ENCODE assay signal across 11 mouse cellular contexts in genomic region chr5:147634016-147634415, GRCm38 (mm10).
DNase-seq lines count a peak whose midpoint lies in the region; ATAC-seq lines count a peak whose summit lies in the region.
"Had no signal": no experiment of that assay in that cellular context is flagged by ENCODE, and none has a peak within 500 bp of the region (broad histone marks: within the 10 kb centered on the region; RNA-seq: fewer than 3 reads in every experiment).

No protein-coding gene starts in this region.

- H3K27me3 ChIP-seq in kidney, embryonic 14.5 days (ENCODE audit: control insufficient read depth, insufficient read depth, low read length) = no peaks in the 10 kb centered on the region
- H3K27me3 ChIP-seq in hindbrain, embryonic 10.5 days (ENCODE audit: insufficient read depth, poor library complexity, severe bottlenecking) = no peaks in the 10 kb centered on the region
- no peaks in the 10 kb centered on the region for H3K27me3 ChIP-seq in midbrain, embryonic 14.5 days (ENCODE audit: control insufficient read depth, insufficient read depth, low read length)

- H3K9ac ChIP-seq in kidney, embryonic 14.5 days (ENCODE audit: low read depth, low read length) = no peak overlapping the region
- H3K9ac ChIP-seq in midbrain, embryonic 14.5 days (replicated peaks; ENCODE audit: low read length) = no peak overlapping the region

- H3K4me2 ChIP-seq in kidney, embryonic 14.5 days (replicated peaks; ENCODE audit: low read depth, low read length) = peak overlapping the region; percentile 27
- peak overlapping the region; percentile 18; the same call in 1 of the 2 replicates for H3K4me2 ChIP-seq in midbrain, embryonic 14.5 days (ENCODE audit: low read length)

- no peak for DNase-seq in kidney, postnatal 36 days
- peak; percentile 72 for DNase-seq in R1 (ENCODE audit: low read depth, low spot score)
- DNase-seq in hindbrain, embryonic 10.5 days (ENCODE audit: low spot score) = no peak
- DNase-seq in midbrain, embryonic 14.5 days = no peak
- DNase-seq in layer of hippocampus, adult 9-10 months (ENCODE audit: low spot score) = no peak
- DNase-seq in thymus, postnatal 14 days = no peak
- DNase-seq: heart, adult 11 months; thymus, postnatal 36 days had no signal

- no peaks in the 10 kb centered on the region for H3K9me3 ChIP-seq in kidney, embryonic 14.5 days (ENCODE audit: control insufficient read depth, low read length)
- H3K9me3 ChIP-seq in hindbrain, embryonic 10.5 days = no peaks in the 10 kb centered on the region
- H3K9me3 ChIP-seq in midbrain, embryonic 14.5 days (ENCODE audit: control insufficient read depth, low read length) = no peaks in the 10 kb centered on the region

- no peak overlapping the region for H3K27ac ChIP-seq in kidney, embryonic 14.5 days (ENCODE audit: low read depth, low read length)
- H3K27ac ChIP-seq in hindbrain, embryonic 10.5 days = no peak overlapping the region
- H3K27ac ChIP-seq in midbrain, embryonic 14.5 days (replicated peaks; ENCODE audit: low read depth, low read length) = no peak overlapping the region

- WGBS in kidney, embryonic 14.5 days = 22% methylated on average over 11 of the region's 11 CpGs
- 27% methylated on average over 11 of the region's 11 CpGs for WGBS in hindbrain, embryonic 10.5 days
- WGBS in midbrain, embryonic 14.5 days = 14% methylated on average over 11 of the region's 11 CpGs

- no peak overlapping the region; the same call in 1 of the 2 replicates for H3K4me3 ChIP-seq in kidney, embryonic 14.5 days (ENCODE audit: low read length)
- H3K4me3 ChIP-seq in hindbrain, embryonic 10.5 days = peak overlapping the region; percentile 34
- no peak overlapping the region for H3K4me3 ChIP-seq in midbrain, embryonic 14.5 days (replicated peaks; ENCODE audit: low read depth, low read length)
- H3K4me3 ChIP-seq: myocyte had no signal

- H3K4me1 ChIP-seq in kidney, embryonic 14.5 days (ENCODE audit: control insufficient read depth, insufficient read depth, low read length) = no peaks in the 10 kb centered on the region
- H3K4me1 ChIP-seq in hindbrain, embryonic 10.5 days (replicated peaks) = peaks cover 19% of the 10 kb centered on the region
- H3K4me1 ChIP-seq in midbrain, embryonic 14.5 days (ENCODE audit: control insufficient read depth, insufficient read depth, low read length) = 0 out of 2 replicates have a peak, but pooled peaks cover 2% of the 10 kb centered on the region

- peak; percentile 77 for ATAC-seq in kidney, embryonic 14.5 days (ENCODE audit: low FRiP score, low TSS enrichment)
- ATAC-seq in midbrain, embryonic 14.5 days (ENCODE audit: low FRiP score, low TSS enrichment) = no peak
- ATAC-seq: lung, postnatal 0 days had no signal

- no peaks in the 10 kb centered on the region for H3K36me3 ChIP-seq in kidney, embryonic 14.5 days (ENCODE audit: control insufficient read depth, insufficient read depth, low read length)
- no peaks in the 10 kb centered on the region for H3K36me3 ChIP-seq in hindbrain, embryonic 10.5 days
- no peaks in the 10 kb centered on the region for H3K36me3 ChIP-seq in midbrain, embryonic 14.5 days (ENCODE audit: control insufficient read depth, insufficient read depth, low read length)
